Mouse (Mus musculus) spleen, adult 2 months (tissue): Measurements from ENCODE around the gene Pcdh15.

Experiments
- CTCF ChIP-seq: fragments of 200-500 bp; IDR thresholded peaks from 2 replicates; pipeline ENCODE4 v1.5.1; 2011; ENCODE audit warnings: mild to moderate bottlenecking, inconsistent platforms; ENCODE audit not compliant: insufficient read depth, insufficient read length, insufficient replicate concordance; ENCODE audit errors: extremely low read depth
- POLR2A ChIP-seq: fragments of 200-500 bp; IDR thresholded peaks from 2 replicates; pipeline ENCODE4 v1.6.1; 2011; ENCODE audit warnings: low read depth, low read length, inconsistent platforms

GRCm38 (mm10) chr10:74316091-74316490 is 1216.9 kb downstream of the Pcdh15 start:
- TF ChIP-seq CTCF: no peak
- no peak for TF ChIP-seq POLR2A
